Mouse (Mus musculus) brain, embryonic 14.5 days (tissue): Measurements from ENCODE around the gene Ascl5.

Source experiments
- CTCF ChIP-seq: fragments of 200-500 bp; IDR thresholded peaks from 2 replicates; pipeline ENCODE4 v1.5.1; 2012; ENCODE audit warnings: inconsistent platforms, mild to moderate bottlenecking, moderate library complexity, borderline replicate concordance; ENCODE audit not compliant: insufficient read depth, insufficient read length; ENCODE audit errors: extremely low read depth
- POLR2A ChIP-seq: fragments of 200-500 bp; IDR thresholded peaks from 2 replicates; pipeline ENCODE4 v1.6.1; 2012; ENCODE audit warnings: mild to moderate bottlenecking, inconsistent platforms, borderline replicate concordance; ENCODE audit not compliant: poor library complexity, insufficient read depth, insufficient read length, severe bottlenecking; ENCODE audit errors: extremely low read depth

- TF ChIP-seq CTCF: no peak
- TF ChIP-seq POLR2A: no peak
Measured at GRCm38 (mm10) chr1:136031697-136032096, 18.9 kb upstream of the Ascl5 start.
